Mouse (Mus musculus) stomach, embryonic 14.5 days (tissue): ENCODE results near the gene Eif4e. TPM values are rescaled to one million over a fixed set of nuclear protein-coding genes. Genes with fewer than 3 reads are reported as not detected.

Experiments
- ATAC-seq: fragments of 200-750 bp; cut with Nextera tagmentation; 2 replicates; pipeline ENCODE4 v1.8.0; 2017; ENCODE audit warnings: low read depth, moderate TSS enrichment; ENCODE audit not compliant: insufficient number of reproducible peaks, insufficient read depth, low FRiP score
- H3K27ac ChIP-seq: fragments of 300-500 bp; sonication (generic); 2 replicates; pipeline ENCODE4 v1.5.1; 2014; ENCODE audit warnings: mild to moderate bottlenecking, low read length, moderate library complexity, mixed read lengths
- H3K27me3 ChIP-seq: fragments of 300-500 bp; sonication (generic); 2 replicates; pipeline ENCODE4 v1.6.1; 2014; ENCODE audit warnings: low read length, control low read depth, mixed read lengths; ENCODE audit not compliant: control insufficient read depth, insufficient read depth
- H3K36me3 ChIP-seq: fragments of 300-500 bp; sonication (generic); 2 replicates; pipeline ENCODE4 v1.6.1; 2014; ENCODE audit warnings: mild to moderate bottlenecking, control low read depth, low read length, moderate library complexity, mixed read lengths; ENCODE audit not compliant: control insufficient read depth, insufficient read depth
- H3K4me1 ChIP-seq: fragments of 300-500 bp; sonication (generic); 2 replicates; pipeline ENCODE4 v1.6.1; 2014; ENCODE audit warnings: low read length, control low read depth, mixed read lengths; ENCODE audit not compliant: control insufficient read depth, insufficient read depth
- H3K4me2 ChIP-seq: fragments of 300-500 bp; sonication (generic); replicated peaks from 2 replicates; pipeline ENCODE4 v1.6.1; 2014; ENCODE audit warnings: low read depth, low read length, control low read depth
- H3K4me3 ChIP-seq: fragments of 300-500 bp; sonication (generic); 2 replicates; pipeline ENCODE4 v1.5.1; 2014; ENCODE audit warnings: low read depth, low read length, control low read depth
- H3K9ac ChIP-seq: fragments of 300-500 bp; sonication (generic); replicated peaks from 2 replicates; pipeline ENCODE4 v1.6.1; 2014; ENCODE audit warnings: low read depth, mild to moderate bottlenecking, control low read depth, low read length, moderate library complexity, mixed read lengths
- H3K9me3 ChIP-seq: fragments of 300-500 bp; sonication (generic); 2 replicates; pipeline ENCODE4 v1.6.1; 2016; ENCODE audit warnings: low read depth, low read length, control low read depth; ENCODE audit not compliant: control insufficient read depth
- WGBS: fragments of 180-500 bp; shearing (Covaris S2); extraction: QIAGEN DNeasy Blood & Tissue Kit; methylation state at CpG from one replicate; pipeline ENCODE4 v1.1.7; 2014; 5-methylcytosine and 5-hydroxymethylcytosine counted together
- polyA plus RNA-seq: library from polyadenylated mRNA; unstranded; fragments of >200 nt; fragmentation: Nextera tagmentation; extraction: Ambion mirVana; gene quantifications from 2 replicates; pipeline ENCODE4 v1.2.1, GENCODE M21; 2014

Eif4e gene
- polyA plus RNA-seq, 1 experiment from 2014 or later, result 343 TPM

- H3K9me3 ChIP-seq, result no peaks in the 10 kb centered on the region
- ATAC-seq, result no peak
- H3K9ac ChIP-seq, result no peak overlapping the region
- no peaks in the 10 kb centered on the region for H3K4me1 ChIP-seq
- no peak overlapping the region for H3K27ac ChIP-seq
- H3K27me3 ChIP-seq, result no peaks in the 10 kb centered on the region
- WGBS, result 29% methylated on average over 1 of the region's 1 CpGs
- no peak overlapping the region for H3K4me3 ChIP-seq
- H3K4me2 ChIP-seq, result no peak overlapping the region
- no peaks in the 10 kb centered on the region for H3K36me3 ChIP-seq
Observed at GRCm38 (mm10) chr3:138494565-138494964, 31.4 kb upstream of the Eif4e start.

- Histone ChIP-seq H3K4me2 (no peak overlapping the region), H3K9me3 (no peaks in the 10 kb centered on the region), H3K27ac (no peak overlapping the region), H3K27me3 (no peaks in the 10 kb centered on the region), H3K9ac (no peak overlapping the region), H3K4me3 (no peak overlapping the region), H3K4me1 (no peaks in the 10 kb centered on the region), H3K36me3 (no peaks in the 10 kb centered on the region)
- ATAC-seq, result no peak
- WGBS, result 83% methylated on average over 11 of the region's 11 CpGs
Observed at GRCm38 (mm10) chr3:138495166-138496145, 30.5 kb upstream of the Eif4e start.

GRCm38 (mm10) chr3:138498731-138499130 is 27.2 kb upstream of the Eif4e start:
- Histone ChIP-seq H3K4me1 (no peaks in the 10 kb centered on the region), H3K27me3 (no peaks in the 10 kb centered on the region), H3K9me3 (no peaks in the 10 kb centered on the region), H3K27ac (no peak overlapping the region), H3K4me3 (no peak overlapping the region), H3K36me3 (no peaks in the 10 kb centered on the region), H3K4me2 (no peak overlapping the region), H3K9ac (no peak overlapping the region)
- WGBS, result 58% methylated on average over 4 of the region's 4 CpGs
- ATAC-seq, result no peak

- H3K36me3 ChIP-seq, result no peaks in the 10 kb centered on the region
- H3K27me3 ChIP-seq, result no peaks in the 10 kb centered on the region
- no peak overlapping the region for H3K4me2 ChIP-seq
- H3K4me3 ChIP-seq, result no peak overlapping the region
- no peaks in the 10 kb centered on the region for H3K9me3 ChIP-seq
- no peak for ATAC-seq
- H3K4me1 ChIP-seq, result no peaks in the 10 kb centered on the region
- no peak overlapping the region for H3K27ac ChIP-seq
- H3K9ac ChIP-seq, result no peak overlapping the region
- 74% methylated on average over 15 of the region's 15 CpGs for WGBS
Observed at GRCm38 (mm10) chr3:138499854-138500740, 25.9 kb upstream of the Eif4e start.

- Histone ChIP-seq H3K4me1 (no peaks in the 10 kb centered on the region), H3K4me3 (no peak overlapping the region), H3K27ac (no peak overlapping the region), H3K36me3 (no peaks in the 10 kb centered on the region), H3K27me3 (no peaks in the 10 kb centered on the region), H3K9me3 (no peaks in the 10 kb centered on the region), H3K9ac (no peak overlapping the region), H3K4me2 (no peak overlapping the region)
- ATAC-seq, result no peak
- WGBS, result 88% methylated on average over 11 of the region's 11 CpGs
Observed at GRCm38 (mm10) chr3:138503754-138504153, 22.2 kb upstream of the Eif4e start.

GRCm38 (mm10) chr3:138506749-138507148 is 19.2 kb upstream of the Eif4e start:
- H3K4me1 ChIP-seq, result no peaks in the 10 kb centered on the region
- no peak overlapping the region for H3K9ac ChIP-seq
- no peaks in the 10 kb centered on the region for H3K36me3 ChIP-seq
- H3K27me3 ChIP-seq, result no peaks in the 10 kb centered on the region
- no peak overlapping the region for H3K4me2 ChIP-seq
- H3K4me3 ChIP-seq, result no peak overlapping the region
- WGBS, result 49% methylated on average over 6 of the region's 6 CpGs
- no peaks in the 10 kb centered on the region for H3K9me3 ChIP-seq
- no peak overlapping the region for H3K27ac ChIP-seq
- ATAC-seq, result no peak

GRCm38 (mm10) chr3:138509581-138509980 is 16.4 kb upstream of the Eif4e start:
- H3K4me3 ChIP-seq, result no peak overlapping the region
- no peaks in the 10 kb centered on the region for H3K9me3 ChIP-seq
- H3K36me3 ChIP-seq, result no peaks in the 10 kb centered on the region
- H3K27ac ChIP-seq, result no peak overlapping the region
- 86% methylated on average over 2 of the region's 2 CpGs for WGBS
- no peaks in the 10 kb centered on the region for H3K27me3 ChIP-seq
- no peak for ATAC-seq
- no peaks in the 10 kb centered on the region for H3K4me1 ChIP-seq
- H3K9ac ChIP-seq, result no peak overlapping the region
- H3K4me2 ChIP-seq, result no peak overlapping the region

- Histone ChIP-seq H3K27me3 (no peaks in the 10 kb centered on the region), H3K9me3 (no peaks in the 10 kb centered on the region), H3K36me3 (no peaks in the 10 kb centered on the region), H3K4me2 (no peak overlapping the region), H3K27ac (no peak overlapping the region), H3K4me3 (no peak overlapping the region), H3K9ac (no peak overlapping the region), H3K4me1 (no peaks in the 10 kb centered on the region)
- ATAC-seq, result no peak
- 82% methylated on average over 5 of the region's 5 CpGs for WGBS
Observed at GRCm38 (mm10) chr3:138510471-138510870, 15.5 kb upstream of the Eif4e start.
